Mouse (Mus musculus) limb, embryonic 12.5 days (tissue): ENCODE data around the gene Myo5c. TPM values are rescaled to one million over a fixed set of nuclear protein-coding genes. Genes with fewer than 3 reads are reported as not detected.
A peak's percentile ranks its signal among the peaks of the same experiment; 100 is the strongest.

Experiments used
- ATAC-seq: fragments of 200-750 bp; cut with Nextera tagmentation; 2 replicates; pipeline ENCODE4 v1.8.0; 2017; ENCODE audit warnings: low read depth, moderate TSS enrichment; ENCODE audit not compliant: insufficient number of reproducible peaks, insufficient read depth, low FRiP score, low TSS enrichment
- H3K27ac ChIP-seq: fragments of 300-500 bp; sonication (generic); 2 replicates; pipeline ENCODE4 v1.5.1; 2016; ENCODE audit warnings: mild to moderate bottlenecking, moderate library complexity
- H3K27me3 ChIP-seq: fragments of 300-500 bp; sonication (generic); 2 replicates; pipeline ENCODE4 v1.6.1; 2016; ENCODE audit warnings: mild to moderate bottlenecking, moderate library complexity
- H3K36me3 ChIP-seq: fragments of 300-500 bp; sonication (generic); 2 replicates; pipeline ENCODE4 v1.6.1; 2016; ENCODE audit warnings: mild to moderate bottlenecking, moderate library complexity
- H3K4me1 ChIP-seq: fragments of 300-500 bp; sonication (generic); replicated peaks from 2 replicates; pipeline ENCODE4 v1.6.1; 2016
- H3K4me2 ChIP-seq: fragments of 300-500 bp; sonication (generic); 2 replicates; pipeline ENCODE4 v1.6.1; 2016; ENCODE audit warnings: mild to moderate bottlenecking, moderate library complexity
- H3K4me3 ChIP-seq: fragments of 300-500 bp; sonication (generic); replicated peaks from 2 replicates; pipeline ENCODE4 v1.5.1; 2016; ENCODE audit warnings: mild to moderate bottlenecking
- H3K9ac ChIP-seq: fragments of 300-500 bp; sonication (generic); replicated peaks from 2 replicates; pipeline ENCODE4 v1.6.1; 2016; ENCODE audit warnings: mild to moderate bottlenecking, moderate library complexity
- H3K9me3 ChIP-seq: fragments of 300-500 bp; sonication (generic); 2 replicates; pipeline ENCODE4 v1.6.1; 2016; ENCODE audit warnings: mild to moderate bottlenecking, moderate library complexity
- WGBS: fragments of 180-500 bp; shearing (Covaris S2); methylation state at CpG from one replicate; pipeline ENCODE4 v1.1.7; 2016; 5-methylcytosine and 5-hydroxymethylcytosine counted together
- polyA plus RNA-seq: library from polyadenylated mRNA; unstranded; fragments of >200 nt; fragmentation: Nextera tagmentation; extraction: Ambion mirVana; gene quantifications from 2 replicates; pipeline ENCODE4 v1.2.1, GENCODE M21; 2016

The Myo5c gene
- polyA plus RNA-seq, 1 experiment from 2014 or later = 0.31 TPM

GRCm38 (mm10) chr9:75338016-75338415 lies 106.2 kb downstream of the Myo5c start:
- no peak overlapping the region for H3K27ac ChIP-seq
- H3K4me1 ChIP-seq = no peaks in the 10 kb centered on the region
- no peak overlapping the region for H3K4me3 ChIP-seq
- no peaks in the 10 kb centered on the region for H3K9me3 ChIP-seq
- H3K36me3 ChIP-seq = peaks cover 66% of the 10 kb centered on the region
- H3K9ac ChIP-seq = no peak overlapping the region
- no peak overlapping the region for H3K4me2 ChIP-seq
- 92% methylated on average over 6 of the region's 6 CpGs for WGBS
- no peak for ATAC-seq
- no peaks in the 10 kb centered on the region for H3K27me3 ChIP-seq

- WGBS = 82% methylated on average over 4 of the region's 4 CpGs
- H3K36me3 ChIP-seq = peaks cover 61% of the 10 kb centered on the region
- no peak overlapping the region for H3K4me3 ChIP-seq
- no peaks in the 10 kb centered on the region for H3K9me3 ChIP-seq
- H3K27me3 ChIP-seq = no peaks in the 10 kb centered on the region
- no peak overlapping the region for H3K4me2 ChIP-seq
- H3K9ac ChIP-seq = no peak overlapping the region
- H3K27ac ChIP-seq = no peak overlapping the region
- no peaks in the 10 kb centered on the region for H3K4me1 ChIP-seq
- ATAC-seq = no peak
Observed at GRCm38 (mm10) chr9:75342433-75342832, 110.6 kb downstream of the Myo5c start.

GRCm38 (mm10) chr9:75347458-75347857 lies 115.6 kb downstream of the Myo5c start, which contains the start of gene Bcl2l10:
TSS of gene Bcl2l10 (plus strand) at chr9:75347758.
- WGBS = 90% methylated on average over 5 of the region's 5 CpGs
- Histone ChIP-seq H3K27me3 (no peaks in the 10 kb centered on the region), H3K9me3 (no peaks in the 10 kb centered on the region), H3K27ac (no peak within 1 kb of the TSS), H3K9ac (no peak within 1 kb of the TSS), H3K4me3 (no peak within 1 kb of the TSS), H3K36me3 (peaks cover 30% of the 10 kb centered on the region), H3K4me2 (no peak within 1 kb of the TSS), H3K4me1 (no peaks in the 10 kb centered on the region)
- no peak for ATAC-seq

GRCm38 (mm10) chr9:75348066-75348465 lies 116.2 kb downstream of the Myo5c start:
- Histone ChIP-seq H3K36me3 (peaks cover 26% of the 10 kb centered on the region), H3K4me1 (no peaks in the 10 kb centered on the region), H3K27me3 (no peaks in the 10 kb centered on the region), H3K9ac (no peak overlapping the region), H3K4me2 (no peak overlapping the region), H3K4me3 (no peak overlapping the region), H3K27ac (no peak overlapping the region), H3K9me3 (no peaks in the 10 kb centered on the region)
- ATAC-seq = no peak
- 93% methylated on average over 17 of the region's 17 CpGs for WGBS

- Histone ChIP-seq H3K9me3 (no peaks in the 10 kb centered on the region), H3K4me2 (no peak overlapping the region), H3K9ac (no peak overlapping the region), H3K4me1 (no peaks in the 10 kb centered on the region), H3K4me3 (no peak overlapping the region), H3K27ac (no peak overlapping the region), H3K27me3 (no peaks in the 10 kb centered on the region), H3K36me3 (peaks cover 23% of the 10 kb centered on the region)
- WGBS = 50% methylated on average over 3 of the region's 3 CpGs
- no peak for ATAC-seq
Observed at GRCm38 (mm10) chr9:75348641-75349040, 116.8 kb downstream of the Myo5c start.

- ATAC-seq = no peak
- H3K9ac ChIP-seq = no peak overlapping the region
- no peaks in the 10 kb centered on the region for H3K4me1 ChIP-seq
- no peak overlapping the region for H3K4me2 ChIP-seq
- WGBS = 68% methylated on average over 8 of the region's 8 CpGs
- H3K9me3 ChIP-seq = no peaks in the 10 kb centered on the region
- no peaks in the 10 kb centered on the region for H3K27me3 ChIP-seq
- 0 out of 2 replicates have a peak overlapping the region, but pooled peaks have one; percentile 7 for H3K27ac ChIP-seq
- no peak overlapping the region for H3K4me3 ChIP-seq
- H3K36me3 ChIP-seq = no peaks in the 10 kb centered on the region
Observed at GRCm38 (mm10) chr9:75353094-75353493, 121.3 kb downstream of the Myo5c start.

Other genes with a start within 250 kb of the Myo5c start
- 365 and 384 TPM in 2 replicates for gene Arpp19, start 194.4 kb upstream of the Myo5c start, polyA plus RNA-seq
- 22.3 and 25.6 TPM in 2 replicates for gene Myo5a, start 161.0 kb upstream of the Myo5c start, polyA plus RNA-seq
- gene Gnb5, start 74.3 kb downstream of the Myo5c start, polyA plus RNA-seq = 23.8 and 25.6 TPM in 2 replicates
- gene Bcl2l10, start 115.7 kb downstream of the Myo5c start, polyA plus RNA-seq = not detected in 2 replicates
- 114 TPM in 2 replicates for gene Mapk6, start 178.0 kb downstream of the Myo5c start, polyA plus RNA-seq
- 51.6 and 54.9 TPM in 2 replicates for gene Leo1, start 209.5 kb downstream of the Myo5c start, polyA plus RNA-seq